Mouse (Mus musculus): Measurements from ENCODE around the gene Syngr1. TPM values are rescaled to one million over a fixed set of nuclear protein-coding genes. Genes with fewer than 3 reads are reported as not detected.
A peak's percentile ranks its signal among the peaks of the same experiment; 100 is the strongest.

Syngr1 gene
- total RNA-seq, 1 experiment from 2014 or later, result 28.5 TPM

DNA sequence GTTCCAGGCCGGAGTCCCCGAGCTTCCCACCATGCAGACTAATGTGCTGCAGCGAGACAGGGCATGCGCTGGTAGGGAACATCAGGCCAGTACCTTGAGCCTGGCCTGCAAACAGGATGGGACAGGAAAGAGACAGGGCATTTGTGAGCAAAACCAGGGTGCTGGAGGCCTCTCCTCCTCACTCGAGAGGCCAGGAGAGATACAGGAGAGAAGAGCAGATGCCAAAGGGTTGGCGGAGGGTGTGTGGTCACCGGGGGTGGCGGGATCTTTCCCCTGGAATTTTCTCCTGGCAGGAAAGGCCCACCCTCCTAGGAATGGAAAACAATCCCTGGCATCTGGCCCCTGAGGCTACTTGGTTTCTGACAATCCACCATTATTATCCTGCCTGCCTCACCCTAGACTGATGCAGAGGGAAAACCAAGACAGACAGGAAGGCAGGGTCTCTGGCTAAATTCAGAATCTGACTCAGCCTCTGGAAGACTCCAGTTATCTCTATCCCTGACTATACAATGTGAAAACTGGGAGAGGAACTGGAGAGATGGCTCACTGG is 21.0 kb upstream of the Syngr1 start:
- DNase-seq, result no peak

- DNase-seq, result peak; percentile 42
Observed at GRCm38 (mm10) chr15:80071951-80072437, 19.1 kb upstream of the Syngr1 start.

DNA sequence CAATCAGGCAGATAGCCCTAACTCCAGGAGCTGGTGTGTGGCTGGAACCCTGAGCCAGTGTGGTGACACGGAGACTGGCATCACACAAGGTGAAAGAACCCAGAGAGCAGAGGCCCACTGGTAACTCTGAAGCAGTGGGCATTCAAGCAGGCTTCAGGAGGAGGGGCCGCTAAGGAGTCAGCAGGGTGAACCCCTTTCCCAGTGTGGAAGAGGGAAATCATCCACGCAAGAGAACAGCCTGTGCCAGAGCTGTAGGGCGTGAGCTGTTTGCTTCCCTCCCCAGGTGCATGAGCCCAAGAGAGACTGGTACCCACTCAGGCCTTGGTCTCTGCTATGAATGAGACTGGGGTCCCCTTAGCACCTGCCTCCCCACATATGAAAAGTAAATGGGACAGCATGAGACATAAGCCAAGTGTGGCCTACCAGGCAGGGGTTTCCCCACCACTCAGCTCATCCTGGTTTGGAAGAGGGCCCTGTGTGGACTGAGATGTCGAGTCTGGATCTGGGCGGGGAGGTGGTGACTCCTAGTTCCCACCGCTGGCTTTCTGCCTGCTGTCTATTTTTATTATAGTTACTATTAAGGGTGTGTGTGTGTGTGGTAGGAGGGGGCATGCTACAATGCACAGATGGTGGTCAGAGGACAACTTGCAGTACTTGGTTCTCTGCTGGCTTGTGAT is 18.4 kb upstream of the Syngr1 start:
- no peak for DNase-seq

DNA sequence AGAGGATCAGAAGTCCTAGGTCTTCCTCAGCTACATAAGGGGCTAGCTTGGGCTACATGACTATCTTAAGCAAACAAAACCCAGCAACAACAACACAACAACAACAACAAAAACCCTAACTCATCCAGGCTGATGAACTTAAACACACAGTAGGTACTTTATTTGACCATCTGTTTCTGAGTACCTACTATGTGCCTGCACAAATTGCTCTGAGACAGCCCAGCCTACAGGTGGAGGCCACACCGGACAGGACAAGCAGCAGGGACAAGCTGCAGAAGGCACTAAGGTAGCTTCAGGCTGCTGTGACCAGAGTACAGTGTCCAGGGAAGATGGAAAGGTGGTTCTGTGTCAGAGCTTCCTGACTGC is 17.9 kb upstream of the Syngr1 start:
- DNase-seq, result no peak

GRCm38 (mm10) chr15:80074663-80075373 is 16.3 kb upstream of the Syngr1 start:
- no peak for DNase-seq

DNA sequence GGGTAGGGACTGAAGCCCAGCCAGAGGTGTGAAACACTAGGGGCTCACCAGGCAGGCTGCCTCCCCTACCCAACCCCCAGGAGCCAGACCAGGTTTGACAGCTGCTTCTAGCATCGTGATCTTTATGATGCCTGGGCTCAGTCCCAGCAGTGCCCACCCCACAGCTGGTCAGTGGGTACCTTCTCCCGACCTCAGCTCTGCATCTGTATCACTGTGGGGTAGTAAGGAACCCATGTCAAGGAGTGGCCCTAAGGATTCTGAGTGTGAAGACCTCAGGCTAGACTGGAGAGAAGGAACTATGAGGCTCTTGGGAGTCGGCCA is 15.8 kb upstream of the Syngr1 start:
- DNase-seq, result no peak

- DNase-seq, result no peak
Observed at GRCm38 (mm10) chr15:80075733-80076337, 15.3 kb upstream of the Syngr1 start.

GRCm38 (mm10) chr15:80076338-80077136 is 14.6 kb upstream of the Syngr1 start:
- DNase-seq, result peak; percentile 81

GRCm38 (mm10) chr15:80078058-80078814 is 12.9 kb upstream of the Syngr1 start:
- peak; percentile 40 for DNase-seq

DNA sequence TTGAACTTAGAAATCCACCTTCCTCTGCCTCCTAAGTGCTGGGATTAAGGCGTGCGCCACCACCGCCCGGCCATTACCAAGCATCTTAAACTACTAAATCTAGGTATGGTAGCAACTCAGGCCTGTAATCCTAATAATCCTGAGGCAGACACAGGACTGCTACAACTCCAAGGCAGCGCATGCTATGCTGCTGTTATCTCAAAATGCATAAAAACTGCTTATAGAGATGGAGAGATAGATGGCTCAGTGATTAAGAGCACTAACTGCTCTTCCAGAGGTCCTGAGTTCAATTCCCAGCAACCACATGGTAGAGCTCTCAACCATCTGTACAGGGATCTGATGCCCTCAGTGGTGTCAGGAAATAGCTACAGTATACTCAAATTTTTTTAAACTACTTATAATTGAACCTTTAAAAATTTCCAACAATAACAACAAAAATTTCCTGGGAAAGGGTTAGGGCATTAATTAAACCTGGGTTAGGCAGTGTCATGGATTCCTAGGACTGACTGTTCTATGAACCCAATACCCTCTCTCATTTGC is 11.9 kb upstream of the Syngr1 start:
- DNase-seq, result no peak

GRCm38 (mm10) chr15:80079954-80080353 is 11.2 kb upstream of the Syngr1 start:
- DNase-seq, result no peak

DNA sequence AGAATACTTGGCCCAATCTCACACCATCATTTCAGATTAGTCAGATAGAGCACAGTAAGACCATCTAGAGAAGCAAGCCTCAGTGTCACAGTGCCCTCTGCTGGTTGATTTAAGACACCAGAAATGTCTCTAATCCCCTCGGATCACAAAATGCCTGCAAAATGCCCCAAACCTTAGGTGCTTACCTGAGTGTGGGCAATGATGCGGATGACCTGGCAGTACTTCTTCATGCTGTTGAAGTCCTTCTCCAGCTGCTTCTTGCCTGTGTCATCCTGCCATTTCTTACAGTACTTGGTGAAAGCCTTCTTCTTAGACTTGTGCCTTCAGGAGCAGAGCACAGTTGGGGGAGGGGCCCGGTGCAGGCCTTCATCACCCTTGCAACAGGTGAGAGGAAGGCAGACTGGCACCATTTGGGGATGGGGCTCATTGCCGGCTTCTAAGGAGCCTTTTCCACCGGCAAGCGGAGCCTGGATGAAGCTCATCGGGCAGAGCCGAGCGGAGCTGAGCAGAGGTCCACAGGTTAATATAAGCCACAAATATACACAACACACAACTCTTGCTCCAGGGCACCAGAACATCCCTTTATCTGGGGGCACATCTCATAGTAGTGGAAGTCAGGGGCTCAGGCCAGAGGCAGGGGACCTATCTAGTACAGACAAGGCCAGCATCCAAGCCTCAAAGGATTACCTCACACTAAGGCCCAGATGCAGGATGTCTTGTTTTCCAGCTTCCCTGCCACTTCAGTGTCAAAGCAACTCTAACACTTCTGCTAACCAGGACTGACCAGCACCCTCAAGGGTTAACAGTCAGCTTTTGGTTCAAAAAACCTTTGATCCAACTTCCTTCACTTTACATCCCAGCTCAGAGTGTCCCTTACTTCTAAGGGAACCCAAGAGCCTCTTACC is 10.2 kb upstream of the Syngr1 start:
- DNase-seq, result peak; percentile 44

- DNase-seq, result peak; percentile 86
Observed at GRCm38 (mm10) chr15:80081801-80082546, 9.2 kb upstream of the Syngr1 start.

GRCm38 (mm10) chr15:80082661-80083275 is 8.4 kb upstream of the Syngr1 start:
- no peak for DNase-seq

DNA sequence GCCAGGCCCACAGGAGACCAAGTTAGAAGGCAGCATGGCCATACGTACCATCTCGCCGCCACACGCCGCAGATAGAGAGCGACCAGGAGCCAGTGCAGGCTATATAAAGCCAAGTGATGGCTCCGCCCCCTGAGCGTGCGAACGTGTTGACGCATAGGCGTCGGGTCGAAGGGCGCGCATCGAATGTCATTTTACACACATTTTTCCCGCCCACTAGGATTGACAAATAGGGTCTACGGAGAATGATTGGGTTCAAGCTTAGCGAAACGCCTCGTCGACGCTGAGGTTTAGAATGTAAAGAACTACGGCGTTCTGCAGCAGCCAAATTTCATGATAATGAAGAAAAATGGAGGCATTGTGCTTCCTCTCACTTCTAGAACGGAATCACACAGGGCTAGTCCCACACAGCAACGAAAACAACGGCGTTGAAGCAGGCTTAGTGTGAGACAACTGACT is 7.8 kb upstream of the Syngr1 start:
- peak; percentile 98 for DNase-seq

- no peak for DNase-seq
Observed at GRCm38 (mm10) chr15:80083740-80084139, 7.4 kb upstream of the Syngr1 start.

DNA sequence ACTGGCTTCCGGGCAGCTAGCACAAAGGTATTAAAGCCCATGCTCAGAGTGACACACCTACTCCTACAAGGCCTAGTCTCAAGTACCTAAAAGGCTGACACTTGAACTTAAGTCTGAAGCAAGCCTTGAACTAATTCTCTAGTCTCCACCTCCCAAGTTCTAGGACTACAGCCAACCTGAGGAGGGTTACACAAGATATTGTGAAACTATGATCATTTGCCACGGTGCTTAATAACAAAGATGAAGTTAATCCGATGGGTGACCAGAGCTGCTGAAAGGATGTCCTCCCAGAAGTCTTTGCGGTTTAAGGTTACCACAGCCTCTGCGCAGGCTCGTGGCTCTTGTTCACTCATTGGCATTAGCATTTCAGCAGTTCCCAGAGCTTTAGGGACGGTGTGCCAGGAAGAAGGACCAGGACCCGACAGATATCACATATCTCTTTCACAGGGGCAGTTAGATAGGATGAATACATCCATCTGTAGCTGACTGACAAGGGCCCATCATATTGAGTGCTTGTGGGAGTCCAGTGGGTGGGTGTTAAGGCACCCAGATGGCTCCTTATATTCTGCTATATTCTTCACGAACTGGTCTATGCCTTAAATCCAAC is 3.6 kb upstream of the Syngr1 start:
- DNase-seq, result no peak

GRCm38 (mm10) chr15:80088637-80089036 is 2.5 kb upstream of the Syngr1 start:
- peak; percentile 94 for DNase-seq

All from adrenal gland, postnatal 14 days (tissue).